Mouse (Mus musculus) small intestine, adult 2 months (tissue): Measurements from ENCODE around the gene Atp6v1fnb.

Experiments
- CTCF ChIP-seq: fragments of 200-500 bp; IDR thresholded peaks from 2 replicates; pipeline ENCODE4 v1.5.1; 2012; ENCODE audit warnings: low read depth, mild to moderate bottlenecking, control low read depth, inconsistent platforms, low read length, moderate library complexity, mixed read lengths; ENCODE audit not compliant: insufficient replicate concordance, insufficient read length; ENCODE audit errors: extremely low read depth
- POLR2A ChIP-seq: fragments of 200-500 bp; IDR thresholded peaks from 2 replicates; pipeline ENCODE4 v1.6.1; 2012; ENCODE audit warnings: low read depth, mild to moderate bottlenecking, control low read depth, inconsistent platforms, low read length, moderate library complexity

GRCm38 (mm10) chr6:29474736-29475135 is 3.5 kb downstream of the Atp6v1fnb start:
- TF ChIP-seq CTCF (no peak), POLR2A (no peak)
